Mouse (Mus musculus) heart, adult 11 months (tissue): ENCODE data around the gene Nphp4.

Experiments used
- DNase-seq: peaks from one replicate; pipeline ENCODE4 v3.0.0; 2022

Nphp4 gene

DNA sequence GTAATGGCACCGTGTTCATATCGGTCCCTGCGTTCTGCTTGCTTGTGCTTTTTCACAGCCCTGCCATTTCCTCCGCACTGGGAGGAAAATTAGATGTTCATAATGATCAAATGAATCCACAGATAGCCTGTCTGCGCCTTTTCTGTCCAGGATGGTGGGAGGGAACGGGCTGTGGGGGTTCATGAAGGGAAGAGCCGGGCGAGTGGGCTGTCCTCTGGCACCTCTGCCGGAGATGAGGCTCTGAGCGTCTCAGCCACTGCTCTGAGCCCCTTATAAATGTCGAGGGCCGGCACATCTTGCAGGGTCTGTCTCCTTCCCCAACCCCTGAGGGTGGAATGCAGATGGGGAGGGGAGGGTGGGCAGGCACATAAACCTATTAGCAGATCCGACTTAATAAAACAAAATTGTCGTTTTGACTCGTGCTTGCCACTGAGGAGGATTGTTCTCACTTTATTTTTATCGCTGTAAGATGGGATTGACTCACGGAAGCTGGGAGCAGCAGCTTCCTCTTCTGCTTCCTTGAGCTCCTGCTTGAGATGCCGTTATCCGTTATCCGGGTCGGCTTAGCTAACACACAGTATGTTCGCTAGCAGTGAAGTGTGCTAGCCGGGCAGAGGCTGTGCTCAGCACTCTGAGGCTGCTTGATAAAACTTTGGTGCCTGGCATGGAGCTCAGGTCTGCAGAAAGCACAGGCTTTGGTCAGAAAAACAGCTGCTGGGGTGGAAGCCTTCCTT, 92.3 kb downstream of the Nphp4 start:
- DNase-seq, result no peak

- DNase-seq, result no peak
Measured at GRCm38 (mm10) chr4:152574266-152574665, 97.8 kb downstream of the Nphp4 start.

DNA sequence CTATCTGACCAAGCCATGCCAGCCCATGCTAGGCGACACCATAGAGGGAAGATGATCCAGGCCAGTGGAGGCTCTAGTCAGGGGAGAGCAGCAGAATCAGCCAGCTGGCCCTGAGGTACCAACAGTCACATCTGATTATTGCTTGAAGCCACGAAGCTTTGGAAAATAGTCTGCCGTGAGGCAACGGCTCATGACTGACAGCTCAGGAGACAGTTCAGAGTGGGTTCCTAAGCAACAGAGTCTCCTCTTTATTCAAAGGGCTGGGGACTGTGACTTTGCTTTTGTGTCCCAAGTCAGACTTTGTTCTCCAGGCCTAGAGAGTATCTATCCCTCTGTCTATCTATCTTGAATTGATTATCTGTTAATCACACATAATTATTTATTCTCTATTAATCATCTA, 100.3 kb downstream of the Nphp4 start:
- no peak for DNase-seq

- DNase-seq, result no peak
Measured at GRCm38 (mm10) chr4:152579956-152580355, 103.5 kb downstream of the Nphp4 start.

GRCm38 (mm10) chr4:152582206-152582605, 105.7 kb downstream of the Nphp4 start:
- DNase-seq, result no peak

- DNase-seq, result no peak
Measured at GRCm38 (mm10) chr4:152583616-152584015, 107.1 kb downstream of the Nphp4 start.

DNA sequence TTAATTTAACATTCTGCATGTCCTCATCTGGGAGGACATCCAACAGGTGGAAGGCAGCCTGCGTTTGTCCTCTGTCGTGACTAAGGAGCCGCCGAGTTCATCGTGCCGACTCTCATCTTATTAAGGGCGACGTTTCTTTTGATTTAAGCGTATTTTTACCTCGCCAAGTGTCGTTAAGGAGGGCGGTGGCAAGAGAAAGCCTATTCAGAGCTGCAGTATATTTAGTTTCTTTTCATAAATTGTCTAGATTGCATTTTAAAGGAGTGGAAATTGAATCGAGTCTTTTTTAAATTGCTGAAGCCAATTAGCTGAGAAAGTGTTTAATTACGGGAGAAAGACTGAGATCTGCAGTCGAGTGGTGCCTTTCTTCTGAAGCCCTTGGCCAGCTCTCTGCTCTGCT, 109.0 kb downstream of the Nphp4 start:
- no peak for DNase-seq

DNA sequence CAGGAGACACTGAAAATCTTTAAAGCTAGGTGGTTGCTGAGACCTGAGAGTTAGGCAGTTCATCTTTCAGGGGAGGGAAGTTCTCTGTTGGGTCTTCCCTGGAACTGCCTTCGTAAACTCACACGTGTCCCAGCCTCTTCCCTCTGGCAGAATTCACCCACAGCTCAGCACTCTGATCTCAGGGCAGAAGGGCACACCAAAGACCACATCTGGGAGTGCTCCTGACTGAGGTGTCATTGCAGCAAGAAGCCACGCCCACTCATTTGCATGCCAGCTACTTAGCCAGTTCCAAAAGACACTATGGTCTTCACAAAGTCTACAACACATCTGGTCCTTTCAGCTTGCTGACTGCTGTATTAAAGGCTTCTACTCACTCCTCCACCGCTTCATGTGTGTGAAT, 109.7 kb downstream of the Nphp4 start:
- no peak for DNase-seq

DNA sequence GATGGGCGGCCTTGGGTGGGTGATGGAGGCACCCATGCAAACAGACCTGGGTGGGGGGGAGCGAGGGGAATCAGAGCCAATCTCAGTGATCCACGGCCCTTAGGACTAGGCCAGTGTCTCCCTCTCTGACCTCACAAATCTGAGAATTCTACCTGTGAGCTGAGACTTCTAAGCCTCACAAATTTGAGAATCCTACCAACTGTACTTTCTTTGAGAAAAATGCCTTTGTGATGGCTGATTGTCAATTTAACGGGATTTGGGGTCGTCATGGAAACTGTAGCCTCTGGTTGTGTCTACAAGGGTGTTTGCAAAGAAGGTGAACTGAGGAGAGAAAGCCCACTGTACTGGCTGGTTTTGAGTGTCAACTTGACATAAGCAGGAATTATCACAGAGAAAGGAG, 127.8 kb downstream of the Nphp4 start:
- no peak for DNase-seq

DNA sequence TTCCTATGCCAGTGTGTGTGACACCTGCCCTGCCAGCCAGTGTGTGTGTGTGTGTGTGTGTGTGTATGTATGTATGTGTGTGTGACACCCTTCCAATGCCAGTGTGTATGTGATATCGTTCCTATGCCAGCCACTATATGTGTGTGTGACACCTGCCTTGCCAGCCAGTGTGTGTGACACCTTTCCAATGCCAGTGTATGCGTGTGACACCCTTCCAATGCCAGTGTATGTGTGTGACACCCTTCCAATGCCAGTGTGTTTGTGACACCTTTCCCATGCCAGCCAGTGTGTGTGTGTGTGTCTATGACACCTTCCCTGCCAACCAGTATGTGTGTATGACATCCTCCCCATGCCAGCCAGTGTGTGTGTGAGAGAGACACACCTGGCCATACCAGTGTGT, 132.7 kb downstream of the Nphp4 start:
- DNase-seq, result no peak

GRCm38 (mm10) chr4:152610026-152610425, 133.5 kb downstream of the Nphp4 start:
- no peak for DNase-seq
